Mouse (Mus musculus) frontal cortex, adult (tissue): ENCODE measurements around the gene Sparcl1.

ENCODE experiments used
- ATAC-seq: cut with Nextera tagmentation; 2 replicates; pipeline ENCODE4 v1.9.2; 2017; ENCODE audit warnings: mild to moderate bottlenecking, moderate library complexity, mixed read lengths; ENCODE audit not compliant: low TSS enrichment

The Sparcl1 gene

GRCm38 (mm10) chr5:104062773-104063551, 50.6 kb downstream of the Sparcl1 start:
- ATAC-seq, result no peak

- peak; percentile 55; the same call in 1 of the 2 replicates for ATAC-seq
These were observed 51.4 kb downstream of the Sparcl1 start for GRCm38 (mm10) chr5:104061936-104062772.

- ATAC-seq, result 0 out of 2 replicates have a peak, but pooled peaks have one; percentile 14
These were observed 53.1 kb downstream of the Sparcl1 start for GRCm38 (mm10) chr5:104060429-104060828.

GRCm38 (mm10) chr5:104059628-104060027, 53.9 kb downstream of the Sparcl1 start:
- no peak for ATAC-seq

DNA sequence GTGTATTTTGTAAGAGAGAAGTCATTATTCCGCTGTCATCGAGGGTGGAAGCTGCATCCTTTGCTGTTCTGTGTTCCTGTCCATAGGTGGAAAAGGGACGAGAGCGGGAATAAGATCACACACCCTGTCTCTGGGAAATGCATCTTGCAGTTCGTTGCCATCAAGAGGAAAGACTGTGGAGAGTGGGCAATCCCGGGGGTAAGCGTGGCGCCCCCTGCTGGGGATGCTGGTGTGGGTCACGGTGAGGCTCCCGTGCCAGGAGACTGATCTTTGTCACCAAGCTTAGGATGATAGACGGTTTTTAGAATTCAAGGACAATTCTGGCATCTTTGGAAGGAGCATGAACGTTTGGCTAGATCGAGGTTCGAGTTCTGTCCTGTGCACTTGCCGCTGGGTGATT, 55.5 kb downstream of the Sparcl1 start:
- ATAC-seq, result no peak

- ATAC-seq, result no peak
These were observed 57.2 kb downstream of the Sparcl1 start for GRCm38 (mm10) chr5:104056295-104056694.

- ATAC-seq, result no peak
These were observed 57.7 kb downstream of the Sparcl1 start for GRCm38 (mm10) chr5:104055816-104056215.

DNA sequence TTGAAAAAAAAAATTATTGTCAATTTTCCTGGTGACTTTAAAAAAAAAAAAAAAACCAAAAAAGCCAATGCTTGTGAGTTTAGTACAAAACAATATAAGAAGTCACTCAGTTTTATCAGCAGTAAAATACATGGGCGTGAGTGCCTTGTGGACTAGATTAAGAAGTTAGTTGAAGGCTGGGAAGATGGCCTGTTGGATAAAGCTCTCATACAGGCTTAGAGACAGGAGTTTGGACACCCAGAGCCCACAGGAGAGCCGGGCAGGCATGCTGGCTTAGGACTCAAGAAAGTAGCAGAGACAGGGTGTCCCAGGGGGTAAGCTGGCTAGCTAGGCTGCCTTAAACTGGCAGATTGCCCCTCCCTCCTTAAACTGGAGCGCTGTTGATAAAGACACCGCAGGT, 58.6 kb downstream of the Sparcl1 start:
- no peak for ATAC-seq

GRCm38 (mm10) chr5:104052956-104053355, 60.6 kb downstream of the Sparcl1 start:
- ATAC-seq, result no peak

- ATAC-seq, result no peak
These were observed 65.4 kb downstream of the Sparcl1 start for GRCm38 (mm10) chr5:104048139-104048538.

GRCm38 (mm10) chr5:104047200-104048105, 66.1 kb downstream of the Sparcl1 start:
- peak; percentile 8 for ATAC-seq

- peak; percentile 96 for ATAC-seq
These were observed 67.0 kb downstream of the Sparcl1 start, which contains the start of gene Nudt9 for GRCm38 (mm10) chr5:104046256-104047199. Nudt9 (plus strand) TSS chr5:104046306.

GRCm38 (mm10) chr5:104043704-104044103, 69.8 kb downstream of the Sparcl1 start:
- ATAC-seq, result no peak

- ATAC-seq, result no peak
These were observed 70.6 kb downstream of the Sparcl1 start for GRCm38 (mm10) chr5:104042906-104043305.

DNA sequence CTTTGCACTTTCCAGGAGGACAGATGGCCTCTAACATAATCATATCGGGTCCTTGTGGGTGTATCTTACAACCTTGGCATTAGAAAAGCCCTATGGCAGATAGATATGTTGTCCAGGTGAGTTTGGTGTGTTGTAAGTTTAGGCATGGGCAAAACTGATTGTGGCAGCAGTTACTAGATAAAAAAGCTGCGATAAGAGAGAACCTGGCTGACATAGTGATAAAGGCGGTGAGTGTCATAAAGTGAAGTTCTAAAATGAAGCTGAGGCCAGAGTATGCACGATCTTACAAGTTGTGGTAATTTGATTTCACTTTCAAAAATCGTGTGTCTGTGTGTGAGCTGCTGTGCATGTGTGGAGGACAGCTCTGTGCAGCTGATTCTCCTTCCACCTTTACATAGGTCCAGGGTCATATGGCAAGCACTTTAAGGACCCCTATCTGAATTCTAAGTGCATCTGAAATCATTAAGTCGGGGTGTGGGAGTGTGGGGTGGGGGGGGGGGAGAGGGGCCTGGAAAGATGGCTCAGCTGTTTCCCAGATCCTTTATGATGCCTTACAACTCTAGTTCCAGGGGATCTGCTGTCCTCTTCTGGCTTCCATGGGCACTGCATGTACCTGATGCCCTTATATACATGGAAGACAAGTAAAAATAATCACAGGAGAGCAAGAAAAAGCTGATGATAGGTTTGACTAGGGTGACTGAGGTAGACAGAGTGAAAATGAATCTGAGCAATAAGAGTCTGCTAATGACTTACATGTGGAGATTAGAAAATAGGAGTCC, 74.2 kb downstream of the Sparcl1 start:
- peak; percentile 90 for ATAC-seq

DNA sequence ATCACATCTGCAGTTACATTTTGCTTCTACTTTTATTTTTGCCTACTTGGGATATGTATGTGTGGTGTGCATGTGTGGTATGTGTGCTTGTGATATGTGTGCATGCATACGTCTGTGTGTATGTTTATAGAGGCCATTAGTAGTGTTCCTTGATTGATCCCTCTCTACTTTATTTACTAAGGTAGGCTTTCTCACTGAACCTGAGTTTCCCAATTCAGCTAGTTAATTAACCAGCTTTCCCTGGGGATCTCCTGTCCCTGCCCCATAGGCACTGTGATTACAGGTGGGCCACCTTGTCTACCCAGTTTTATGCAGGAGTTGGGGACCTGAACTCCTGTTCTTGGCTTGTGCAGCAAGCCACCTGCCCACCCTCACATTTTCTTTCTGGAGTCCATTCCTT, 76.8 kb downstream of the Sparcl1 start:
- no peak for ATAC-seq

GRCm38 (mm10) chr5:104035824-104036223, 77.7 kb downstream of the Sparcl1 start:
- no peak for ATAC-seq

DNA sequence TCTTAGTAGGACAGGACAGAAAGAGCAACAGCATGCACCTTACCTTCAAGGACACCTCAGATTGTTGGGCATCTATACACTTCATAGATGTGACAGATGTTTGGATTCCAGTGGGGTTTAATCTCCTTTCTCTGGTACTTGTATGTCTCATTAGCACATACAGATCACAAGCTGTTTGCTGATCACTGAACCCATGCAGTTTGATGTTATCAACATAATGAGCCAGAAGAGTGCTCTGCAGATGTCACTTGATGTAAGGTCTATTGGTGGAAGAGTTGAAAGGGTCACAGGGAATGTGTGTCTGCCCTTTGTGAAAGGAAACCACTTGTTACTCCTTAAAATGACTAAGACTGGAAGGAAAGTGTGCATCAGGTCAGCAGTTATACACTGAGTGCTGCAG, 78.5 kb downstream of the Sparcl1 start:
- ATAC-seq, result no peak

- no peak for ATAC-seq
These were observed 81.0 kb downstream of the Sparcl1 start for GRCm38 (mm10) chr5:104032434-104033097.
